Mouse (Mus musculus) midbrain, embryonic 14.5 days (tissue): ENCODE data around the gene Gm14548. TPM values are rescaled to one million over a fixed set of nuclear protein-coding genes. Genes with fewer than 3 reads are reported as not detected.
"Not testable (repeated sequence)": the region's sequence is repeated elsewhere in the genome, so short reads cannot be mapped to it uniquely, and the experiment has no call there.

Experiments
- ATAC-seq: fragments of 200-750 bp; cut with Nextera tagmentation; 2 replicates; pipeline ENCODE4 v1.8.0; 2017; ENCODE audit warnings: moderate number of reproducible peaks, moderate library complexity; ENCODE audit not compliant: low FRiP score, low TSS enrichment
- DNase-seq: peaks from one replicate; pipeline ENCODE4 v3.0.0-alpha.2; 2015
- H3K27ac ChIP-seq: fragments of 300-500 bp; sonication (generic); replicated peaks from 2 replicates; pipeline ENCODE4 v1.5.1; 2014; ENCODE audit warnings: mild to moderate bottlenecking, low read depth, low read length, moderate library complexity
- H3K27me3 ChIP-seq: fragments of 300-500 bp; sonication (generic); 2 replicates; pipeline ENCODE4 v1.6.1; 2014; ENCODE audit warnings: low read length, control low read depth, mixed read lengths; ENCODE audit not compliant: control insufficient read depth, insufficient read depth
- H3K36me3 ChIP-seq: fragments of 300-500 bp; sonication (generic); 2 replicates; pipeline ENCODE4 v1.6.1; 2014; ENCODE audit warnings: low read length, control low read depth; ENCODE audit not compliant: control insufficient read depth, insufficient read depth
- H3K4me1 ChIP-seq: fragments of 300-500 bp; sonication (generic); 2 replicates; pipeline ENCODE4 v1.6.1; 2014; ENCODE audit warnings: mild to moderate bottlenecking, antibody characterized with exemption, low read length, control low read depth; ENCODE audit not compliant: control insufficient read depth, insufficient read depth
- H3K4me2 ChIP-seq: fragments of 300-500 bp; sonication (generic); 2 replicates; pipeline ENCODE4 v1.6.1; 2014; ENCODE audit warnings: mild to moderate bottlenecking, low read length, moderate library complexity
- H3K4me3 ChIP-seq: fragments of 300-500 bp; sonication (generic); replicated peaks from 2 replicates; pipeline ENCODE4 v1.5.1; 2014; ENCODE audit warnings: low read depth, low read length
- H3K9ac ChIP-seq: fragments of 300-500 bp; sonication (generic); replicated peaks from 2 replicates; pipeline ENCODE4 v1.6.1; 2014; ENCODE audit warnings: mild to moderate bottlenecking, low read length, moderate library complexity
- H3K9me3 ChIP-seq: fragments of 300-500 bp; sonication (generic); 2 replicates; pipeline ENCODE4 v1.6.1; 2016; ENCODE audit warnings: low read length, control low read depth, mixed read lengths; ENCODE audit not compliant: control insufficient read depth
- WGBS: fragments of 180-500 bp; shearing (Covaris S2); extraction: QIAGEN DNeasy Blood & Tissue Kit; methylation state at CpG from one replicate; pipeline ENCODE4 v1.1.7; 2014; 5-methylcytosine and 5-hydroxymethylcytosine counted together
- polyA plus RNA-seq: library from polyadenylated mRNA; unstranded; fragments of >200 nt; fragmentation: Nextera tagmentation; extraction: Ambion mirVana; gene quantifications from 2 replicates; pipeline ENCODE4 v1.2.1, GENCODE M21; 2014

The Gm14548 gene
- polyA plus RNA-seq, 1 experiment from 2014 or later = not detected

DNA sequence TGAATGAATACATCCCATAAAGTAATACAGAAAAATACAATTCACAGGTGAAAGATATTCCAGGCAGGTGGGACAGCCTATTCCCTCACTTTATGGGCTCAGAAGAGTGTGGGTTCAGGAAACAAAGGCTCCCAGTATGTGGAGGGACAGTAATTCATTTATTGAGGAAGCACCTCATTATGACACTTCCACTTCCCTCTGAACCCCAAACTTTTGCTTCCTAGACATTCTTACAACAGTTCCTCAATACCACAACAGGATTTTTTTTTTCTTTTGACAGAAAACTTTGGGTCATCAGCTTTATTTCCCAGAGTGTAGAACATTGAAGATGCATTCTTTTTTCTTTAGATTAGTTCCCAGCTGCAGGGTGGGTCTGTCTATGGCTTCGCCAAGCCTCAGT is 60.1 kb downstream of the Gm14548 start:
- H3K4me1 ChIP-seq, H3K36me3 ChIP-seq, H3K4me2 ChIP-seq, H3K27ac ChIP-seq, H3K27me3 ChIP-seq, H3K9me3 ChIP-seq, DNase-seq, H3K9ac ChIP-seq, H3K4me3 ChIP-seq, ATAC-seq: not testable (repeated sequence)
- WGBS = no CpG with 5 or more reads among the region's 1 CpGs

Other genes starting within 250 kb of the Gm14548 start
- gene Leng1, start 232.3 kb downstream of the Gm14548 start, polyA plus RNA-seq = 10.6 TPM in 2 replicates
- gene Tmc4, start 220.6 kb downstream of the Gm14548 start, polyA plus RNA-seq = 3.0 and 3.2 TPM in 2 replicates
- 232 and 277 TPM in 2 replicates for gene Tsen34, start 205.3 kb downstream of the Gm14548 start, polyA plus RNA-seq
- 70.6 and 70.7 TPM in 2 replicates for gene Mboat7, start 204.6 kb downstream of the Gm14548 start, polyA plus RNA-seq
- gene Rps9, start 194.1 kb downstream of the Gm14548 start, polyA plus RNA-seq = 857 and 868 TPM in 2 replicates
- 0.11 and 0.34 TPM in 2 replicates for gene Pirb, start 177.7 kb downstream of the Gm14548 start, polyA plus RNA-seq
- gene Gm15448, start 72.4 kb downstream of the Gm14548 start, polyA plus RNA-seq = not detected in 2 replicates
- gene Pira2, start 53.1 kb downstream of the Gm14548 start, polyA plus RNA-seq = 0.12 TPM in 1 of 2 replicates, not detected in the other
- gene Lilra6, start 17.4 kb upstream of the Gm14548 start, polyA plus RNA-seq = not detected in 2 replicates
- gene Lair1, start 165.1 kb upstream of the Gm14548 start, polyA plus RNA-seq = 1.5 and 2.8 TPM in 2 replicates
- 104 and 112 TPM in 2 replicates for gene Ttyh1, start 221.3 kb upstream of the Gm14548 start, polyA plus RNA-seq
- 68.4 and 77.3 TPM in 2 replicates for gene Leng8, start 238.9 kb upstream of the Gm14548 start, polyA plus RNA-seq